In genomic region chrX:152655796-152656608, GRCm38 (mm10) we compare ENCODE assay signal across 11 mouse cellular contexts.
DNase-seq lines count a peak whose midpoint lies in the region; ATAC-seq and TF ChIP-seq lines count a peak whose summit lies in the region.
"Had no signal": no experiment of that assay in that cellular context is flagged by ENCODE, and none has a peak within 500 bp of the region (broad histone marks: within the 10 kb centered on the region; RNA-seq: fewer than 3 reads in every experiment).

No protein-coding gene starts in this region.

- H3K27me3 ChIP-seq in forebrain, embryonic 16.5 days (replicated peaks; ENCODE audit: control insufficient read depth, insufficient read depth, low read length): no peaks in the 10 kb centered on the region
- no peaks in the 10 kb centered on the region for H3K27me3 ChIP-seq in myocyte (ENCODE audit: control insufficient read depth, insufficient read depth, insufficient read length)
- H3K27me3 ChIP-seq: stomach, embryonic 15.5 days had no signal

- H3K9ac ChIP-seq in forebrain, embryonic 16.5 days (replicated peaks; ENCODE audit: low read depth, low read length): no peak overlapping the region
- H3K9ac ChIP-seq: stomach, embryonic 15.5 days had no signal

- TF ChIP-seq POLR2A in cortical plate, adult 2 months (IDR thresholded peaks at IDR 0.05; ENCODE audit: extremely low read depth, insufficient read depth, low read length): no peak
- no peak for TF ChIP-seq POLR2A in myocyte (IDR thresholded peaks at IDR 0.05; ENCODE audit: insufficient read length, low read depth)

- H3ac ChIP-seq in myocyte (ENCODE audit: control insufficient read depth, insufficient read length): no peak overlapping the region

- ATAC-seq in forebrain, embryonic 16.5 days: peak; percentile 96
- ATAC-seq in granulocyte monocyte progenitor cell, adult 5-6 weeks (replicated peaks; ENCODE audit: poor library complexity, severe bottlenecking): no peak

- peak overlapping the region; percentile 24 for H3K4me2 ChIP-seq in forebrain, embryonic 16.5 days (ENCODE audit: low read length)
- peak overlapping the region; percentile 1 for H3K4me2 ChIP-seq in myocyte (ENCODE audit: low read depth)
- H3K4me2 ChIP-seq: stomach, embryonic 15.5 days had no signal

- no peak overlapping the region for H3K4me3 ChIP-seq in cortical plate, adult 2 months (ENCODE audit: insufficient read depth, low read length)
- peak overlapping the region; percentile 15; the same call in 1 of the 2 replicates for H3K4me3 ChIP-seq in forebrain, embryonic 16.5 days (replicated peaks; ENCODE audit: low read length)
- H3K4me3 ChIP-seq in myocyte: no peak overlapping the region
- H3K4me3 ChIP-seq: stomach, embryonic 15.5 days had no signal

- TF ChIP-seq CTCF in cortical plate, adult 2 months (IDR thresholded peaks at IDR 0.05; ENCODE audit: extremely low read depth, insufficient read depth, low read length): no peak

- H3K9me3 ChIP-seq in forebrain, embryonic 16.5 days (ENCODE audit: control insufficient read depth, low read length): no peaks in the 10 kb centered on the region
- H3K9me3 ChIP-seq: stomach, embryonic 15.5 days had no signal

- H3K4me1 ChIP-seq in cortical plate, adult 2 months (ENCODE audit: control insufficient read depth, insufficient read depth, low read length): no peaks in the 10 kb centered on the region
- H3K4me1 ChIP-seq in forebrain, embryonic 16.5 days (replicated peaks; ENCODE audit: control insufficient read depth, insufficient read depth, low read length): peaks cover 8% of the 10 kb centered on the region
- H3K4me1 ChIP-seq: stomach, embryonic 15.5 days had no signal

- H3K27ac ChIP-seq in cortical plate, adult 2 months (ENCODE audit: insufficient read depth, low read length): peak overlapping the region; percentile 32; the same call in 1 of the 2 replicates
- peak overlapping the region; percentile 38 for H3K27ac ChIP-seq in forebrain, embryonic 16.5 days (ENCODE audit: low read length)
- H3K27ac ChIP-seq: macrophage; stomach, embryonic 15.5 days had no signal

- DNase-seq in layer of hippocampus, postnatal 14 days (ENCODE audit: low spot score in 2 of 2): peak; percentile 14 to 19
- no peak for DNase-seq in thymus, postnatal 0 days (ENCODE audit: low spot score)
- DNase-seq in ovary, postnatal 14 days (ENCODE audit: low spot score): no peak
- no peak for DNase-seq in thymus, adult 18-20 months
- DNase-seq: kidney, adult 2 months had no signal

- no peaks in the 10 kb centered on the region for H3K36me3 ChIP-seq in forebrain, embryonic 16.5 days (ENCODE audit: control insufficient read depth, insufficient read depth)
- H3K36me3 ChIP-seq in myocyte (ENCODE audit: control insufficient read depth, insufficient read depth): no peaks in the 10 kb centered on the region
- H3K36me3 ChIP-seq: stomach, embryonic 15.5 days had no signal

- H3K79me2 ChIP-seq in myocyte (ENCODE audit: control insufficient read depth, insufficient read depth): no peaks in the 10 kb centered on the region

- WGBS in forebrain, embryonic 16.5 days: 31% methylated on average over 8 of the region's 8 CpGs

TF ChIP-seq in myocyte, 11 proteins besides CTCF, POLR2A, EP300 and RAD21:
- TF ChIP-seq E2F4 (IDR thresholded peaks at IDR 0.05; ENCODE audit: insufficient read depth): no peak
- TF ChIP-seq USF1 (IDR thresholded peaks at IDR 0.05; ENCODE audit: low read depth): no peak
- no peak for TF ChIP-seq SRF (IDR thresholded peaks at IDR 0.05; ENCODE audit: control insufficient read depth, insufficient read length, low read depth)
- no peak for TF ChIP-seq MAX (IDR thresholded peaks at IDR 0.05; ENCODE audit: low read depth)
- TF ChIP-seq TCF12 (IDR thresholded peaks at IDR 0.05; ENCODE audit: insufficient read depth, poor library complexity, severe bottlenecking): no peak
- TF ChIP-seq CEBPB (IDR thresholded peaks at IDR 0.05; ENCODE audit: insufficient read depth, poor library complexity, severe bottlenecking): no peak
- no peak for TF ChIP-seq REST (IDR thresholded peaks at IDR 0.05; ENCODE audit: insufficient read depth, insufficient read length)
- no peak for TF ChIP-seq MYOD1 (IDR thresholded peaks at IDR 0.05; ENCODE audit: control insufficient read depth in 1 of 3, insufficient read length in 2 of 3, low read depth in 2 of 3)
TF ChIP-seq in myocyte: peak in this region for 0.

Comparison
In these comparisons a context has a peak if more than half of its experiments do, and no peak if none do; other contexts are left out.
1. DNase-seq: peak in layer of hippocampus, postnatal 14 days (2 of 2); none in thymus, postnatal 0 days (single experiment), ovary, postnatal 14 days (single experiment) and thymus, adult 18-20 months (0 of 2).